Mouse (Mus musculus) 3T3-L1 (cell line): ENCODE measurements around the gene Ugt1a7c.
A peak's percentile ranks its signal among the peaks of the same experiment; 100 is the strongest.
"Not testable (repeated sequence)": the region's sequence is repeated elsewhere in the genome, so short reads cannot be mapped to it uniquely, and the experiment has no call there.

Experiments used
- DNase-seq: peaks from one replicate; pipeline ENCODE4 v3.0.0-alpha.2; 2015; ENCODE audit warnings: low read depth, low spot score

The Ugt1a7c gene

GRCm38 (mm10) chr1:88094941-88095492 lies at the start of gene Ugt1a7c:
Gene Ugt1a7c, plus strand, starts transcription at chr1:88095062.
- peak; percentile 35 for DNase-seq

DNA sequence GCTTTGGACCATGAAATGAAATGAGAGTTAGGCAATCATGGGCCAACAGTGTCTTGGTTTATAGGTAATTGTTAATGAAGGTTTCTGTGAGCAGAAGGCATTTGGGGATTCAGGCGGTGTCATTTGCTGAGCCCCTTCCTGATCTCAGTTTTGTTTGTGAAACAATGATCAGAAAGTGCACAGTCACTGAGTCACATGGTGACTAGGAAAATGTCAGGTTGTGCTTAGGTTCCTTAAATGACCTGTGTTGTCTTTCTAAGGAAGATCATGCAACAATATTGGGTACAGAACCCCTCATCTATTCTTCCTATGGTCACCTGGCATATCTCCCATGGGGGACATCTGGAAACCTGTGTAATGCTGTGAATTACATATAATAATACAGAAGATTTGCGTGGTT lies 47.5 kb upstream of the Ugt1a7c start:
- not testable (repeated sequence) for DNase-seq

GRCm38 (mm10) chr1:88055088-88055487 lies 39.8 kb upstream of the Ugt1a7c start, which contains the start of gene Ugt1a10:
Gene Ugt1a10, plus strand, starts transcription at chr1:88055388.
- DNase-seq = no peak

DNA sequence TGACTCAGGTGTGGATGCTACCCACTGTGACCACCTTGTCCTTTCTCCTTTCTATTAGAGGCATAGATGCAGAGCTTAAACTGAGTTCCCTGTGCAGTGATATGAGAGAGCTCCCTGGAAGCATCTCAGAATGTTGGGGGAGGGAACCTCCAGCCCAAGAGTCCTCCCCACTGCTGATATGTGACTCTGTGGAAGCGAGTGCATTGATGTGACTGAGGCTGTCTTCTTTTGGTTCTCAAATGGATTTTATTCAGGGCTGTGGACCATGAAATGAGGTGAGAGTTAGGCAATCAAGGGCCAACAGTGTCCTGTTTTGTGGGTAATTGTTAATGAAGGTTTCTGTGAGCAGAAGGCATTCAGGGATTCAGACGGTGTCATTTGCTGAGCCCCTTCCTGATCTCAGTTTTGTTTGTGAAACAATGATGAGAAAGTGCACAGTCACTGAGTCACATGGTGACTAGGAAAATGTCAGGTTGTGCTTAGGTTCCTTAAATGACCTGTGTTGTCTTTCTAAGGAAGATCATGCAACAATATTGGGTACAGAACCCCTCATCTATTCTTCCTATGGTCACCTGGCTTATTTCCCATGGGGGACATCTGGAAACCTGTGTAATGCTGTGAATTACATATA lies 28.3 kb upstream of the Ugt1a7c start:
- not testable (repeated sequence) for DNase-seq

DNA sequence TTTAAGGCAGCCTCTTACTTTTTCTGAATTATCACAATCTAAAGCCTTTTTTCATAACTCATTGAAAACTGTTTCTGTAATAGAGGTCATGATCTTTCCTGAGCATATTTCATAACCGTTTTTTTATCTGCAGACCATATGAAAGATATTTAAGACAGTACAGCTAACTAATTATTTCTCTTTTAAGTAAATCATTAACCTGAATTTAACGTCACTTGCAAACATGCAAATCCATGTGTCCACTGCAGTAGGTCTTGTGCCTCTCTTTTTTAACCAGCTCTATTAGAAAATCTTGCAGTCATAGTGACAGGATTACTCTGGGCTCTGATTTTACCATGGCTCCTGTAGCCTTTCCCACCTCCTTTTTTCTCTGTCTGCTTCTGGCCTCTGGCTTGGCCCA lies 24.4 kb upstream of the Ugt1a7c start, which contains the start of gene Ugt1a9:
Gene Ugt1a9, plus strand, starts transcription at position 306 of the 400 bp plus-strand sequence.
- no peak for DNase-seq

DNA sequence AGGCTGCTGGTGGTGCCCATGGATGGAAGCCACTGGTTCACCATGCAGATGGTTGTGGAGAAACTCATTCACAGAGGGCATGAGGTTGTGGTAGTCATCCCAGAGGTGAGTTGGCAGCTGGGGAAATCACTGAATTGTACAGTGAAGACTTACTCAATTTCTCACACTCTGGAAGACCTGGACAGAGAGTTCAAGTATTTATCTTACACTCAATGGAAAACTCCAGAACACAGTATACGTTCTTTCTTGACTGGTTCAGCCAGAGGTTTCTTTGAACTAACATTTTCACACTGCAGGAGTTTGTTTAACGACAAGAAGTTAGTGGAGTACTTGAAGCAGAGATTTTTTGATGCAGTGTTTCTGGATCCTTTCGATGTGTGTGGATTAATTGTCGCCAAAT lies 24.0 kb upstream of the Ugt1a7c start:
- DNase-seq = no peak

DNA sequence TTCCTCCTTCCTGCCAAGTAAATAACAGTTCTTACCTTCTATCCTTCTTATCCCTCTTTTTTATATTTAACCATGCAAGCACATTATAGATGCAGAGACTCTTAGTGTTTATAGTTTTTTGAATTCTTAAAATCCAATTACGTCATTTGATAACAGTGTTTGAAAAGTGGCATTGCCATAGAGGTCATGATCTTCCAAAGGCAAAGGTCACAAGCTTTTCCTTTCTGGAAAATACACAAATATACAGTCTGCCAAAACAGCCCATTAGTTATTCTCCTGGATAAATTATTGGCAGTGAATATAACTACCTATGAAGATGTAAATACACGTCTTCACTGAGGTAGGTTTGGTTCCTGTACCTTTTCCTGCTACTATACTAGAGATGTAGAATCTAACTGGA lies 20.4 kb upstream of the Ugt1a7c start:
- no peak for DNase-seq

DNA sequence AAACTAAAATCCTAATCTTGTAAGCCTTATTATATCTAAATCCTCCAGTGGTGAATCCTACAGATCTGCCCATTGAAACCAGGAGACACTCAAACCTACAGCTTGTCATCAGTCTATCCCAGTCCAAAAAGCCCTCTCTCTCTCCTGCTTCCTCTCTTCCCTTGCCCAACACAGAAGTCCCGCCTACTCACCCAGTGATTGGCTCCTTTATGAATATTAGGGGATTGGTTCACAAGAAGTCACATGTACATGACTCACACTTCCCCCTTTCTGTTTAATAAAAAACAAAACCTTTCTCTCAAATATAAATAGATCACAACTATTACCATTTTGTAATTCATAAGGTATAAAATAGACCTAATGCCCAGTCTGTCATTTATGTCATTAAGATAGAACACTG lies 17.7 kb upstream of the Ugt1a7c start:
- peak; percentile 47 for DNase-seq

GRCm38 (mm10) chr1:88081670-88082069 lies 13.2 kb upstream of the Ugt1a7c start:
- DNase-seq = no peak

GRCm38 (mm10) chr1:88086125-88086524 lies 8.7 kb upstream of the Ugt1a7c start:
- no peak for DNase-seq

DNA sequence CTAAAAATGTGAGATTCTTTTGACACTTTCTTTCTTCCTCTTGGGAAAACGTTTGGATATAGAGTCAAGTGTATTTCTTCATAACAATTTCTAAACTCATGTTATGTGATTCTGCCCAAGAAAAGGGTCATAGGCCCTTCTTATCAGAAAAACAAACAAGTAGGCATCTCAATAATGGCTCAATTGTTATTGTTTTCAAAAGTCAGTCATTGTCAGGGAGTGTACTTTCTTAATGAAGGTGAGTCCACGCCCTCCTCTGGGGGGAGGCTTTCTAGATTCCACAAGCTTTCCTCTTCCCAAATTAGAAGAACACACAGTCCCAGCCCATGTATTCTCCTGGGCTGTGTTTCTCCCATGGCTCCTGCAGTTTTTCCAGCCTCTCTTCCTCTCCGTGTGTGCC lies 7.3 kb upstream of the Ugt1a7c start, which contains the start of gene Ugt1a8:
Gene Ugt1a8, plus strand, starts transcription at position 301 of the 400 bp plus-strand sequence.
- no peak for DNase-seq

GRCm38 (mm10) chr1:88092341-88092740 lies 2.5 kb upstream of the Ugt1a7c start:
- DNase-seq = no peak

DNA sequence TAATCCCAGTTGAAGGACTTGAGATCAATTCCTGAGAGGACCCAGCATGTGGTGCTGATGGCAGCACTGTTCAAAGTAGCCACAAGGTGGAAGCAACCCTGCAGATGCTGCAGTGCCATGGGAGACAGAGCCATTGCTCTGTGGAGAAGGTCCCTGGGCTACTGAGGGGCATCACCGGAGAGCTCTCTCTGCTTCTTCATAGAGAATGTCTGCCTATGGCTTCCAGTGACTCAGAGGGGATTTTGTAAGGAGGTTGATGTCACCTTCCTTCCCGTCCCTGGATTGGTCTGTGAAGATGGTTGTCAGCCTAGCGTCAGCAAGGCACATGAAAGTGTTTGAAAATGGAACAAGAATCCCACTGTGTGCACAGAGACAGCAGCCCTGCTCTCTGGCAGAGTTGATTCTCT lies 589 bp upstream of the Ugt1a7c start:
- DNase-seq = peak; percentile 70

- DNase-seq = not testable (repeated sequence)
Observed at GRCm38 (mm10) chr1:88098546-88098945, 3.7 kb downstream of the Ugt1a7c start.

- peak; percentile 58 for DNase-seq
Observed at GRCm38 (mm10) chr1:88099691-88100090, 4.8 kb downstream of the Ugt1a7c start.

DNA sequence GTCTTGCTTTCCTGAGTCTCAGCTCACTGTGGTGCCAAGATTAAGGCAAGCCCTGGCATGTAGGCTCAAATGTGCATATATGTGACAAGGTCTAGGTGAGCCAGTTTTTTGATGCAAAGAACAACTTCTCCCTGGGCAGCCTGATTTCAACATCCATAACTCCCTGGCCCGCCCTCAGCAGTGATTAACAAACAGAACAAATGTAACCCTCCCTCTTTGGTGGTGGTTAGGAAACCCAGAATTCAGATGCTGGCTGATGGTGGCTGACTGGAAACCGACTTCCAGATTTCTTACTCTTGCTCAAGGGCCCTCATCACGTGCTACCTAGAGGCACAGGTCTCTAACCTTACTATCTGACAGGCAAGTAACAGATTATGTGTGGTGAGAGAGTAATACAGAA lies 8.2 kb downstream of the Ugt1a7c start, which contains the start of gene Ugt1a6b:
Gene Ugt1a6b, plus strand, starts transcription at position 234 of the 400 bp plus-strand sequence.
- DNase-seq = peak; percentile 67

DNA sequence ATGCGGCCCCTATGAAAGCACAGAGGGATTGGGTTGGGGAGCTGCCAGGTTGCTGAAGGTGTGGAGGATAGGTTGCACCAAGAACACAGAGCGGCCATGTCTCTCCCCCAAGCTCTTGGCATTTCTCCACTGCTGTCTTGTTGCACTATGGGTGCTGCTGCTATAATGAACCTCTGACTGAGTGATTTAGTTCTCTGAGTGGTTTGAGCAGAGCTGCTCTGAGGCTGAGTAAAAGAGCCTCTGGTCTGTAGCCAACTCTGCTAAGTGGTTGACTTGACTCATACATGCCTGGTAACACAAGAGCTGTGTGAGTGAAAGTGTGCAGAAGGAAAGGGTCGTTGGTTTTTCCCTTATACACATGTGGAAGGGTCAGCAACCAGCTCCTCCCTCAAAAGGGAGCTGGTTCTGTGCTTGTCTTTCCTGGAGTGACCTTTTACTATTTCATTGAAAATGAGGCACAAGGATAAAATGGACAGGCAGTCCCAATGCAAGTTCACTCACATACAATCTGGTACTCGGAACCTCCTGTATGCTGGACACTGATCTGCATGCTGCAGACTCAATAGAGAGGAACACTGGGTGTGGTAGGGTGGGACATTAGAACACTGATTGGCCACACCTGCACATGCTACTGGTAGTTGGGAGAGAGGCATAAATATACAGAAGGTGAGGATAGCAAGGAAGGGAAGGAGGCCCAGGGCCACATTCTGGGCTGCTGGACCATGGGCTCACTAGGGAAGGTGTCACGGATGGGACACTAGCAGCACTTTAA lies 9.0 kb downstream of the Ugt1a7c start:
- DNase-seq = peak; percentile 79

DNA sequence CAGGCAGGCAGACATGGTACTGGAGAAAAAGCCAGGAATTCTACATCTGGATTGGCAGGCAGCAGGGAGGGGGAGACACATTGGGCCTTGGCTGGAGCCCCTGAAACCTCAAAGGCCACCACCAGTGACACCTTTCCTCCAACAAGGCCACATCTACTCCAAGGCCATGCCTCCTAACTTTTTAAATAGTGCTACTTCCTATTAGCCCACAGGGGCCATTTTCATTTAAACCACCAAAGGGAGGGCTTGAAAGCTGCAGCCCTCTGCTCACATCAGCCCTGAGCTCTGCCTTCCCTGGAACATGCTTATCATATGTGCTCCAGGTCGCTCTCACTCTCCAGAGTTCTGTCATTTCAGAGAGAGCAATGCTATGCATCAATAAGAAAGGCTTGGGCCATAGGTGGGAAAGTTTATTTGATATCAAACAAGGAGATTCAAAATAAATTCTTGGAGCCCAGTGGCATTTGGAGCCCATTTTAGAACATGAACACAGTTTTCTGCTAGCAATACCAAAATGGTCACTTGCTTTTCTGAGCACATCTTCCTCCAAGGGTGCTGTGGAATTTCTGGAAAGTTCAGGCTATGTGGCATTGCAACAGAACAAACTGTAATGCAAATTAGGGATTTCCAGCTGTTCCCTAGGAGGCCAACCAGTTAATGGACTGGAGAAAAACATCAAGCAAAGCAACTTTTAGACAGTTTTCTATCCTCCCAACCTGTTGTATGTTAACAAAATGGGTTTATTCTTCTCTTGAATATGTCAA lies 10.0 kb downstream of the Ugt1a7c start:
- no peak for DNase-seq

- DNase-seq = no peak
Observed at GRCm38 (mm10) chr1:88105656-88106055, 10.8 kb downstream of the Ugt1a7c start.

DNA sequence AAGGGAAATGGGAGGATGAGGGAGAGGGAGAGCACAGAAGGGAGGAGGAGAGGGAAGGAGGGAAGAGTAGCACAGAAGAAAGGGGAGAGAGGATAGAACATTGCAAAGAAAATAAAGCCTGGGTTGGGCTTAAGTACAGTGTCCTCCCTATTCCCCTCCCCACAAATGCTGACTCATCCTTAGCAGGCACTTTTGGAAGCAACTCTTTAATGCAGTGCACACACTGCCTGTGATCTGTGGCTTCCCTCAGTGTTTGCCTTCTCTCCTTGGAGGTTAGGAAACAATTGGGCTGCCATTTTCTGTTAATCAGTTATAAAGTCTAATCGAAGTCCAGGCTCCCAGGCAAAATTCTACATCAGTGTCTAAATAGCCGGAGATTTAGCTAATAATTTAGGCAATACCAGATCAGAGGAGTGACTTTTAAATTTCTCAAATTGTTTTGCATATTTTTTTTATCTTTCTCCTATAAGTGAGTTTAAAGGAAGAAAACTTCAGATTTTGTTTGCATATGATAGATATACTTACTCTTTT lies 14.2 kb downstream of the Ugt1a7c start:
- DNase-seq = not testable (repeated sequence)

GRCm38 (mm10) chr1:88109604-88110003 lies 14.7 kb downstream of the Ugt1a7c start:
- not testable (repeated sequence) for DNase-seq
